Mouse (Mus musculus) ES-E14 (cell line): ENCODE results near the gene Rora.

Experiments
- HCFC1 ChIP-seq: IDR thresholded peaks from 2 replicates; pipeline ENCODE4 v1.6.1; 2012; ENCODE audit warnings: low read length, inconsistent platforms, borderline replicate concordance; ENCODE audit not compliant: insufficient read depth
- ZC3H11A ChIP-seq: IDR thresholded peaks from 2 replicates; pipeline ENCODE4 v1.6.1; 2012; ENCODE audit warnings: low read depth, mild to moderate bottlenecking, inconsistent platforms, low read length, borderline replicate concordance

DNA sequence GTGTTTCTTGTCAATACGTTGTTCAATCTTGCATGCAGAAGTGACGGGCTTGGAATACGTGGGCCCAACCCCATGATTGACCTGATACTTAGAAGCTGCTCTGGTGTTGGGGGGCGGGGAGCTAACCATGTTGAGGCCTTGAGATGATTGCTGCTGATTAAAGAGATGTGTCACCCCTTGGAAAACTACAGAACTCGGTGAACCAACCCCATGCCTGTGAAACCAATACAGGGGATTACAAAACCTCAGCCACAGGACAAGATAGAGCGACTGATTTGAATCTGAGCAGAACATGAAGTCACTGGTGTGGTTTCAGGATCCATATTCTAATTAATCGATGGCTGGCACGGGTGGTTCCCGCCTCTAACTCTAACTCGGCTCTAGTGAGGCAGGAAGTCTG is 650.9 kb downstream of the Rora start:
- TF ChIP-seq HCFC1 (no peak), ZC3H11A (no peak)
